Mouse (Mus musculus) intestine, embryonic 15.5 days (tissue): ENCODE measurements around the gene Ankrd13b. TPM values are rescaled to one million over a fixed set of nuclear protein-coding genes. Genes with fewer than 3 reads are reported as not detected.

ENCODE experiments used
- ATAC-seq: fragments of 200-750 bp; cut with Nextera tagmentation; 2 replicates; pipeline ENCODE4 v1.8.0; 2017; ENCODE audit warnings: moderate TSS enrichment, moderate library complexity
- H3K27ac ChIP-seq: fragments of 300-500 bp; sonication (generic); 2 replicates; pipeline ENCODE4 v1.5.1; 2015; ENCODE audit warnings: mild to moderate bottlenecking, inconsistent platforms
- H3K27me3 ChIP-seq: fragments of 300-500 bp; sonication (generic); replicated peaks from 2 replicates; pipeline ENCODE4 v1.6.1; 2015; ENCODE audit warnings: inconsistent platforms
- H3K36me3 ChIP-seq: fragments of 300-500 bp; sonication (generic); 2 replicates; pipeline ENCODE4 v1.6.1; 2015; ENCODE audit warnings: inconsistent platforms
- H3K4me1 ChIP-seq: fragments of 300-500 bp; sonication (generic); replicated peaks from 2 replicates; pipeline ENCODE4 v1.6.1; 2015; ENCODE audit warnings: inconsistent platforms
- H3K4me2 ChIP-seq: fragments of 300-500 bp; sonication (generic); replicated peaks from 2 replicates; pipeline ENCODE4 v1.6.1; 2015; ENCODE audit warnings: mild to moderate bottlenecking, inconsistent platforms
- H3K4me3 ChIP-seq: fragments of 300-500 bp; sonication (generic); replicated peaks from 2 replicates; pipeline ENCODE4 v1.5.1; 2015; ENCODE audit warnings: inconsistent platforms
- H3K9ac ChIP-seq: fragments of 300-500 bp; sonication (generic); 2 replicates; pipeline ENCODE4 v1.6.1; 2015; ENCODE audit warnings: inconsistent platforms
- H3K9me3 ChIP-seq: fragments of 300-500 bp; sonication (generic); 2 replicates; pipeline ENCODE4 v1.6.1; 2016; ENCODE audit warnings: inconsistent platforms
- whole genome bisulfite sequencing: fragments of 180-500 bp; shearing (Covaris S2); methylation state at CpG from one replicate; pipeline ENCODE4 v1.1.7; 2015; 5-methylcytosine and 5-hydroxymethylcytosine counted together
- polyA plus RNA-seq: library from polyadenylated mRNA; unstranded; fragments of >200 nt; fragmentation: Nextera tagmentation; extraction: Ambion mirVana; gene quantifications from 2 replicates; pipeline ENCODE4 v1.2.1, GENCODE M21; 2015

Ankrd13b gene
- polyA plus RNA-seq, 1 experiment from 2014 or later, result 5.1 TPM

DNA sequence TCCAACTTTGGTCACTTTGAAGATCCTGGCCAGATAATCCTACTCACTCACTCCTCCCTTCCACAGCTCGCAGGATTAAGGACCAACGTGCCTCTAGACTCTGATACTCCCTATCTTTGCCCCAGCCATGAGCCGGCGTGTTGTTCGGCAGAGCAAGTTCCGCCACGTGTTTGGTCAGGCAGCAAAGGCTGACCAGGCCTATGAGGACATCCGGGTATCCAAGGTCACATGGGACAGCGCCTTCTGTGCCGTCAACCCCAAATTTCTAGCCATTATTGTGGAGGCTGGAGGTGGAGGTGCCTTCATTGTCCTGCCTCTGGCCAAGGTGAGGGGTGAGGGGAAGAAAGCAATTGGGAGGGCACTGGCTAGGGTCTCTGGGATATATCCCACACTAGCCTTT lies 25.7 kb downstream of the Ankrd13b start:
- WGBS, result 74% methylated on average over 10 of the region's 10 CpGs
- H3K4me3 ChIP-seq, result no peak overlapping the region

GRCm38 (mm10) chr11:77463101-77463445 lies 26.4 kb downstream of the Ankrd13b start:
- H3K36me3 ChIP-seq, result no peaks in the 10 kb centered on the region
- H3K4me2 ChIP-seq, result peak overlapping the region; percentile 99
- ATAC-seq, result no peak
- H3K9ac ChIP-seq, result no peak overlapping the region
- no peaks in the 10 kb centered on the region for H3K9me3 ChIP-seq
- peaks cover 57% of the 10 kb centered on the region for H3K27me3 ChIP-seq
- WGBS, result 39% methylated on average over 8 of the region's 8 CpGs
- peaks cover 14% of the 10 kb centered on the region for H3K4me1 ChIP-seq
- H3K4me3 ChIP-seq, result peak overlapping the region; percentile 53
- H3K27ac ChIP-seq, result no peak overlapping the region

More for the DNA sequence above, 25.7 kb downstream of the Ankrd13b start:
- ATAC-seq, result no peak
- Histone ChIP-seq H3K4me1 (peaks cover 14% of the 10 kb centered on the region), H3K36me3 (no peaks in the 10 kb centered on the region), H3K27ac (no peak overlapping the region), H3K27me3 (peaks cover 61% of the 10 kb centered on the region), H3K9ac (no peak overlapping the region), H3K9me3 (no peaks in the 10 kb centered on the region), H3K4me2 (no peak overlapping the region)

- under 1% methylated on average over 71 of the region's 73 CpGs for WGBS
- Histone ChIP-seq H3K4me2 (peak within 1 kb of the TSS; percentile 99), H3K36me3 (no peaks in the 10 kb centered on the region), H3K27me3 (peaks cover 51% of the 10 kb centered on the region), H3K4me3 (peak within 1 kb of the TSS; percentile 53), H3K27ac (no peak within 1 kb of the TSS), H3K9ac (peak within 1 kb of the TSS; percentile 49), H3K4me1 (peaks cover 14% of the 10 kb centered on the region), H3K9me3 (no peaks in the 10 kb centered on the region)
- peak; percentile 81 for ATAC-seq
These were observed 27.0 kb downstream of the Ankrd13b start, which contains the start of gene Coro6 for GRCm38 (mm10) chr11:77462283-77463100. Gene Coro6 (plus strand): TSS chr11:77462411.

- peak overlapping the region; percentile 49 for H3K9ac ChIP-seq
- no peak for ATAC-seq
These were observed 27.6 kb downstream of the Ankrd13b start for GRCm38 (mm10) chr11:77461856-77462255.

DNA sequence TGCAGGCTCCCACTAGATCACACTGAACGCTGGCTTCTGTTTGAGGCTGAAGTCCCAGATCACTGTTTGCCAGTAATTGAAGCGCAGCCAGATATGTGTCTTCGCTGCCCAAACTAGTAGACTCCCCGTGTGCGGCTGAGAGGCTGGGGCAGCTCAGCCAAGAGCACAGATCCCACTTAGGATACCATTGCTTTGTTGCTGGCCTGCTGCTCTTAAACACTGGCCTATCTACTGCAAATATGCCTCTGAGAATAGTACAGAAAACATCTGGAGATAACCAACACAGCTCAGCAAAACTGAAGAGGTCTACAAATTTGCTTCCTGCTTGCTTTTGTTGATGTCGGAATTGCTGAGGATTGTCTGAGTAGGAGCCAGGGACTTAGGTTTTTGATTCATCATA lies 32.6 kb downstream of the Ankrd13b start:
- Histone ChIP-seq H3K4me3 (no peak overlapping the region), H3K36me3 (0 out of 2 replicates have a peak, but pooled peaks cover 5% of the 10 kb centered on the region), H3K9ac (no peak overlapping the region), H3K9me3 (no peaks in the 10 kb centered on the region), H3K4me2 (no peak overlapping the region), H3K27me3 (no peaks in the 10 kb centered on the region), H3K27ac (no peak overlapping the region), H3K4me1 (peaks cover under 1% of the 10 kb centered on the region; the same call in 1 of the 2 replicates)
- no peak for ATAC-seq
- WGBS, result 54% methylated on average over 6 of the region's 6 CpGs

More at GRCm38 (mm10) chr11:77461856-77462255, 27.6 kb downstream of the Ankrd13b start:
- Histone ChIP-seq H3K9me3 (no peaks in the 10 kb centered on the region), H3K4me1 (peaks cover 11% of the 10 kb centered on the region), H3K27me3 (peaks cover 45% of the 10 kb centered on the region), H3K27ac (no peak overlapping the region), H3K36me3 (no peaks in the 10 kb centered on the region), H3K4me2 (peak overlapping the region; percentile 99), H3K4me3 (peak overlapping the region; percentile 53)
- 8% methylated on average over 6 of the region's 6 CpGs for WGBS

- Histone ChIP-seq H3K27ac (no peak overlapping the region), H3K9ac (no peak overlapping the region), H3K27me3 (no peaks in the 10 kb centered on the region), H3K9me3 (no peaks in the 10 kb centered on the region), H3K4me2 (no peak overlapping the region), H3K36me3 (0 out of 2 replicates have a peak, but pooled peaks cover 5% of the 10 kb centered on the region), H3K4me3 (no peak overlapping the region), H3K4me1 (no peaks in the 10 kb centered on the region)
- ATAC-seq, result no peak
- 90% methylated on average over 9 of the region's 9 CpGs for WGBS
These were observed 33.5 kb downstream of the Ankrd13b start for GRCm38 (mm10) chr11:77455770-77456510.

- WGBS, result 90% methylated on average over 2 of the region's 2 CpGs
These were observed 36.1 kb downstream of the Ankrd13b start for GRCm38 (mm10) chr11:77453388-77453787.

GRCm38 (mm10) chr11:77451670-77452069 lies 37.8 kb downstream of the Ankrd13b start:
- WGBS, result 94% methylated on average over 2 of the region's 2 CpGs
- Histone ChIP-seq H3K9ac (no peak overlapping the region), H3K27ac (no peak overlapping the region), H3K4me3 (no peak overlapping the region), H3K4me1 (no peaks in the 10 kb centered on the region), H3K4me2 (no peak overlapping the region), H3K27me3 (no peaks in the 10 kb centered on the region), H3K36me3 (0 out of 2 replicates have a peak, but pooled peaks cover 14% of the 10 kb centered on the region), H3K9me3 (no peaks in the 10 kb centered on the region)
- ATAC-seq, result no peak

More at GRCm38 (mm10) chr11:77453388-77453787, 36.1 kb downstream of the Ankrd13b start:
- Histone ChIP-seq H3K9me3 (no peaks in the 10 kb centered on the region), H3K36me3 (0 out of 2 replicates have a peak, but pooled peaks cover 14% of the 10 kb centered on the region), H3K4me2 (no peak overlapping the region), H3K9ac (no peak overlapping the region), H3K4me1 (no peaks in the 10 kb centered on the region), H3K27ac (no peak overlapping the region), H3K27me3 (no peaks in the 10 kb centered on the region), H3K4me3 (no peak overlapping the region)
- ATAC-seq, result no peak

DNA sequence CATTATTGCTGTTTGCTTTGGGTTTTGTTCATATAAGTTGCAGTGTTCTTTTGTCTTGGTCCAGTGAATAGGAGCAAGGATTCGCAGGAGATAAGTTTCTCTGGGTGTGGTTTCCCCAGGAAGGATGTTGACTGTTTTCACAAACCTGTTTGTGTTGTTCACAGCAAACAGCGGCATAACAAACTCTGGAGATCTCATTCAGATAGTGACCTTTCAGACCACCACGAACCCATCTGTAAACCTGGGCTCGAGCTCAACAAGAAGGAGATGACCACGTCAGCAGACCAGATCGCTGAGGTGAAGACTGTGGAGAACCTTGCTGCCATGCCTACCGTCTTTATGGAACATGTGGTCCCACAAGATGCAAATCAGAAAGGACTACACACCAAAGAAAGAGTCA lies 40.3 kb downstream of the Ankrd13b start:
- ATAC-seq, result no peak
- H3K4me1 ChIP-seq, result no peaks in the 10 kb centered on the region
- H3K4me3 ChIP-seq, result no peak overlapping the region
- H3K9ac ChIP-seq, result no peak overlapping the region
- no peaks in the 10 kb centered on the region for H3K27me3 ChIP-seq
- no peaks in the 10 kb centered on the region for H3K9me3 ChIP-seq
- H3K36me3 ChIP-seq, result 0 out of 2 replicates have a peak, but pooled peaks cover 9% of the 10 kb centered on the region
- 91% methylated on average over 7 of the region's 7 CpGs for WGBS
- H3K27ac ChIP-seq, result no peak overlapping the region
- H3K4me2 ChIP-seq, result no peak overlapping the region

GRCm38 (mm10) chr11:77446628-77447041 lies 42.8 kb downstream of the Ankrd13b start:
- no peak overlapping the region for H3K27ac ChIP-seq
- H3K4me1 ChIP-seq, result no peaks in the 10 kb centered on the region
- ATAC-seq, result peak; percentile 75
- 36% methylated on average over 6 of the region's 6 CpGs for WGBS
- 0 out of 2 replicates have a peak, but pooled peaks cover 9% of the 10 kb centered on the region for H3K36me3 ChIP-seq
- no peak overlapping the region for H3K4me3 ChIP-seq
- no peaks in the 10 kb centered on the region for H3K9me3 ChIP-seq
- H3K4me2 ChIP-seq, result no peak overlapping the region
- no peaks in the 10 kb centered on the region for H3K27me3 ChIP-seq
- no peak overlapping the region for H3K9ac ChIP-seq

DNA sequence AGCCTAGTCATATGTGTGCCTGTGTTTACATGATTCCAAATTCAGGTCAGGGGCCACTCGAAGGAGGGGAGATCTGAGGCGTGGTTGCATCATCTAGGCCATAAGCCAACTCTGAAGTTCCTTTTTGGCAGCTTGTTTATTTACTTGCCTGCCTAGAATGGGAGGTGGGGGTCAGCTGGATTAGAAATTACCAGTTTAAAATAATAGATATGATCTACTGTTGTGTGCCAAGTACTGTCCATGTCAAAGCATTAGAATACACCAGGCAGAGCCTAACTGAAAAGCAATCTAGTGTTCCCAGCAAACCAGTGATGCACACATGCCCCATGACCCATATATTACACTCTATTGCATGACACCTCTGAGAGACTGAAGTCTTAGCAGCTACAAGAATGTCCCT lies 44.5 kb downstream of the Ankrd13b start:
- Histone ChIP-seq H3K27me3 (no peaks in the 10 kb centered on the region), H3K4me3 (no peak overlapping the region), H3K27ac (no peak overlapping the region), H3K4me2 (no peak overlapping the region), H3K9ac (no peak overlapping the region), H3K36me3 (0 out of 2 replicates have a peak, but pooled peaks cover 5% of the 10 kb centered on the region), H3K4me1 (no peaks in the 10 kb centered on the region), H3K9me3 (no peaks in the 10 kb centered on the region)
- 54% methylated on average over 2 of the region's 2 CpGs for WGBS
- ATAC-seq, result no peak
